Mouse (Mus musculus): ENCODE measurements around the gene Clec4g. TPM values are rescaled to one million over a fixed set of nuclear protein-coding genes. Genes with fewer than 3 reads are reported as not detected.

Clec4g gene
- total RNA-seq, 2 experiments from 2014 or later = not detected

DNA sequence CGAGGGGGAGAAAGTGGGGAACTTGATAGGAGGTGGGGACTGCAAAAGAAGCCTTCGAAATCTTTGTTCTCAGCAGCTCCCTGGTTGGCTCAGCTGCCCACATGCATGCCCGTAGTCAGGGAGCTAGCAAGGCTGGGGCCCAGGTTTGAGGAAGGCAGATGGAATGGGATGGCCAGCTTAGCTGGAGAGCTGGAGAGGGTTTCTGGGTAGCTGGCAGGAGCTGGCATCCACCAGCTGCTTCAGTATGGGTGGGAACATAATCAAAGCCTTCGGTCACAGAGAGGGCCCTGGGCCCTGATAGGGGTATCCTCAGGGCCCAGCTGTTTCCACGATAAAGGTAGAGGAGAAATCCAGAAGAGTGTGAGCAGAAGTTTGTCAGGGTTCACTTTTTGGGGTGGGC lies 38.0 kb downstream of the Clec4g start:
- DNase-seq (ENCODE audit: low spot score in 2 of 2) = no peak
- intact Hi-C loops (cut with DNase I) = no loop called here

DNA sequence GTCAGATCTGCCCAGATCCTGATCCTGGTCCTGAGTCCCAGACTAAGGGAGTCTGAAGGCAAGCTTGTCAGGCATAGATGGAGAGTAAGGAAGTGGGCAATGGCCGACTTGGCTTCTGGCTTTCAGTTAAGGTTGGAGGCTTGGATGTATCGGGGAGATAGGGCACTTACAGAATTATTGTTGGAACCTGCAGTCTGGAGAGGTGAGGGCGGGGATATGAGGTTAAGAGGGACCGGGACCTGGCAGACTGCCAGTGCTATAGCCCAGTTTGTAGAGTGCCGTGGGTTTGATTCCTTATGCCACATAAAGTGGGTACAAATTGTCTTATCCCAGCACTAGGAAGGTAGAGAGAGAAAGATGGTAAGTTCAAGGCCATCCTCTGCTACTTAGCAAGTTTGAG lies 40.8 kb downstream of the Clec4g start:
- no peak for DNase-seq (ENCODE audit: low spot score in 2 of 2)
- intact Hi-C loops (cut with DNase I) = no loop called here

DNA sequence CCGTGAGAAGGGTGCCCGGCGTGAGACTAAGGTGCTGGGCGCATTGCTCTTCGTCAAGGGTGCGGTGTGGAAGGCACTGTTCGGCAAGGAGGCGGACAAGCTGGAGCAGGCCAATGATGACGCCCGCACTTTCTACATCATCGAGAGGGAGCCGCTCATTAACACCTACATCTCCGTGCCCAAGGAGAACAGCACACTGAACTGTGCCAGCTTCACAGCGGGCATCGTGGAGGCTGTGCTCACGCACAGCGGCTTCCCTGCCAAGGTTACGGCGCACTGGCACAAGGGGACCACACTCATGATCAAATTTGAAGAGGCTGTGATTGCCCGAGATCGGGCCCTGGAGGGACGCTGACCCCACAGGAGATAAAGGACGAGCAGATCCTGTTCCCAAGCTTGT lies 41.2 kb downstream of the Clec4g start:
- intact Hi-C loops (cut with DNase I) = no loop called here
- no peak for DNase-seq (ENCODE audit: low spot score in 2 of 2)

DNA sequence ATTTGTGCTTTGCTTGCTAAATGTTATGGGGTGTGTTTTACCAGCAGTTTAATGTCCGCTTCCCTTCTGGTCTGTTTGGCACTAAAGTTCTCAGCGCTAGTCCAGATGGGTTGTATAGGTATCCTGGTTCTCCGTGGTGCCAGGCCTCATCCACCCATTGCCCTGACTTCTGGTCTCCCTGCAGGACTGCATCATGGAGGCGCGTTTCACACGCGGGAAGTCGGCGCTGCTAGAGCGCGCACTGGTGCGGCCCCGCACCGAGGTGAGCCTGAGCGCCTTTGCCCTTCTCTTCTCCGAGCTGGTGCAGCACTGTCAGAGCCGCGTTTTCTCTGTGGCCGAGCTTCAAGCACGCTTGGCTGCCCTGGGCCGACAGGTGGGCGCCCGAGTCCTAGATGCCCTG lies 41.6 kb downstream of the Clec4g start:
- no peak for DNase-seq (ENCODE audit: low spot score in 2 of 2)
- intact Hi-C loops (cut with DNase I) = no loop called here

DNA sequence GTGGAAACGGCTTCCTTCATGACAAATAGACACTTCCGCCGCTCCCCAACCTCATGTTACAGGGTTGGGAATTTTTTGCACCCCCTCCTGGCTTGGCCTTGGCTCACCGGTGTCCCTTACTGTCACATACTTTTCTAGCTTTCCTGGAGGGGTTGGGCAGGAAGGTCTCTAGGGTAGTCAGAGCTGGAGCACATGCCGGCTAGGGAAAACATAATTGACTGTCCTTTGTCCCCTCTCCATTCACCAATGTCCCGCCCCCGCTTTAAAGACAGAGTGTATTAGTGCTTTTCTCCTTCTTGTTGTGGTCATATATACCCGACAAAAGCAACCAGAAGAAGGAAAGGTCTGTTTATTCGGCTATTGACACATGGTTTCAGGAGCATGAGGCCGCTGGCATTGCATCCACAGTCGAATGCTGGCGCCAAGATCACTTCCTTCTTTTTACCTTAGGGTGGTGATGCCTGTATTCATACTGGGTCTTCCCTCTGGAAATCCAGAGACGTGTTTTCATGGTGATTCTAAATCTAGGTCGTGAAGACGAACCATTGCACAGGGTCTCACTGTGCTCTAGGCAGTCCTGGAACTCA lies 43.4 kb downstream of the Clec4g start:
- intact Hi-C loops (cut with DNase I) = loop anchor here (2.0 kb wide), 1 partner anchor 56 kb away; the partner anchor contains the start of genes Pet100 and Xab2
- no peak for DNase-seq (ENCODE audit: low spot score in 2 of 2)

DNA sequence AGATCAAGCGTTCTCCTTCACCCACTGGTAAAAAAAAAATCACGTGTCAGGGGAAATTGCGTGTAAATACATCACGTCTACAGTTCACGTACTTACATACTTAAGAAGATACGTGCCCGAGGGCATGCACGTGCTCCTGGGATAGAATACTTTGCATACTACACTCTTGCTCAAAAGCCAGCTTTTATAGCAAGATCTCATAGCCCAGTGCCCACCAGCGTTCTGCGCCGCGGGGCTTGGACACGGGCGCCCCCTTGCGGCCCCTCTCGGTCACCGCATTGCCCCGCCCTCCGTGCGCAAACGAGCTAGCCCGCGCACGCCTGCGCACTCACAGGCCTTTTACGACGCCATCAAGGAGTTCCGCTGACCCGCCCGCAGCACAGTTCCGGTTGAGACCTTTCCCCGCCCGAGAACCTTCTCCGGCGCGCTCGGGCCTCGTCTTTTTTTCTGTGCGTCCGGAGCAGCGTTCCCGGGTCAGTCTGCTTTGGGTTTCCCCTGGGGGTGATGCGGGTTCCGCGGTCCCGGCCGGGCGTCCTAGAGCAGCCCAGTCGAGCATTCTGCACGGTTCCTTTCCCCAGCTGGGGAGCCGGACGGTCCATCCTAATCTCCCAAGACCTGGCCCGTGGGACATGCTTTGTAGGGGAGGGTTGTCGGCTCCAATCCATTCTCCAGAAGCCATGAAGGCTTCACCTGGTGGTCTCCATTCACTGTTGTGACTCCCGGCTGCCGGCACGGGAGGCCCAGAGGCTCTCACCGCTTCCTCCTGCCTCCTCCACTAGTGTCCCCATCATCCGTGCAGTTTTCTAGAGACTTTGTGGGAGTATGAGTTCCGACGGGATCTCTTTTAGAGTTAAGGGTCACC lies 44.1 kb downstream of the Clec4g start, which contains the start of gene Trappc5:
TSS of gene Trappc5 (plus strand) at position 169 of the 862 bp plus-strand sequence.
- DNase-seq (ENCODE audit: low spot score in 2 of 2) = peak; percentile 96 to 97
- intact Hi-C loops (cut with DNase I) = loop anchor here (2.0 kb wide), 1 partner anchor 56 kb away; the partner anchor contains the start of genes Pet100 and Xab2

DNA sequence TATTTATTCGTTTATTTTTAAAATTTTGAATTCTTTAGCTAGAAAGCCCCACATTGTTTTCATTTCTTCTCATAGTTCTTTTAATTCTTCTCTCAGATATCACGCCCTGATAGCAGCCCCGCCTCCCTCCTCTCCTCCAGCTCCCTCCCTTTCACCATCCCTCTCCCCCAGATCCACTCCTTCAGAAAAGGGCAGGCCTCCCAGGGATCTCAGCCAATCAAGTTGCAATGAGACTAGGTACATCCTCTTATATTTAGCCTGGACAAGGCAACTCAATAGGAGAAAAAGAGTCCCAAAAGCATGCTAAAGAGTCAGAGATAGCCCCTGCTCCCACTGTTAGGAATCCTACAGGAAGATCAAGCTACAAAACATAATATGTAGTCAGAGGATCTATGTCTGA lies 45.8 kb downstream of the Clec4g start:
- no peak for DNase-seq (ENCODE audit: low spot score in 2 of 2)
- intact Hi-C loops (cut with DNase I) = loop anchor here (5.0 kb wide), 1 partner anchor 117 kb away; no protein-coding TSS in a partner anchor

DNA sequence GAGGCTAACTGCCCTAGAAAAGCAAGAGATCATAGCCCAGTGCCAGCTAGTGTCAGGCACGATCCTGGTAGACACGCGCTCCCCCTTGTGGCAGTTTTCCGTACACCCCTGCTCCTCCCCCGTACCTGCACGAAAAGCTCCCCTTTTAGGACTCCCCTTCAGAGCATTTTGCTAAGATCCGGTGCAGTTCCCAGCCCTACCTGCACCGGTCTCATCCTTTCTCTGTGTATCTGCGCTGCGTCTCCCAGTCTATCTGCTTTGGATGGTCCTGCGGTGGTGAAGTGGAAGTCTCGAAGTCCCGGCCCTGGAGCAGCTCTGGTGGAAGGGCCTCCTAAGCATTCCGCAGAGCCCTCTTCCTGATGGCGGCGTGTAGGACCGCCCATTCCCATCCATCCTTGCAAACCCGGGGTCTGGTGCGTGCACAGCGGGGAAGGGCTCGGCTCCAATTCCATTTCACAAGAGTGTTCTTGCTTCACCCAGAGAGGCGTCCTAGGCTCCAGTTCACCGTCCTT lies 48.4 kb downstream of the Clec4g start, which contains the start of gene Fcor:
TSS of gene Fcor (minus strand) at position 383 of the 512 bp plus-strand sequence.
- DNase-seq (ENCODE audit: low spot score in 2 of 2) = peak; percentile 86 to 87
- intact Hi-C loops (cut with DNase I) = loop anchor here (5.0 kb wide), 1 partner anchor 115 kb away; no protein-coding TSS in a partner anchor

DNA sequence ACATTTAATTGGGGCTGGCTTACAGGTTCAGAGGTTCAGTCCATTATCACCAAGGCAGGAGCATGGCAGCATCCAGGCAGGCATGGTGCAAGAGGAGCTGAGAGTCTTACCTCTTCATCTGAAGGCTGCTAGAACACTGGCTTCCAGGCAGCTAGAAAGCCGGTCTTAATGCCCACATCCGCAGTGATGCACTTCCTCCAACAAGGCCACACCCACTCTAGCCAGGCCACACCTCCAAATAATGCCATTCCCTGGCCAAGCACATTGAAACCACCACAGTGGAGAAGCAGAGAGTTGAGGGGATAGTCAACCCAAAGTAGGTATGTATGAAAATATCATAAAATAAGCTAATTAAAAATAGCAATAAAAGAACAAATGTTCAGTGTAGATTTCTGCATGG lies 50.1 kb downstream of the Clec4g start:
- no peak for DNase-seq (ENCODE audit: low spot score in 2 of 2)
- intact Hi-C loops (cut with DNase I) = loop anchor here (5.0 kb wide), 1 partner anchor 113 kb away; no protein-coding TSS in a partner anchor

DNA sequence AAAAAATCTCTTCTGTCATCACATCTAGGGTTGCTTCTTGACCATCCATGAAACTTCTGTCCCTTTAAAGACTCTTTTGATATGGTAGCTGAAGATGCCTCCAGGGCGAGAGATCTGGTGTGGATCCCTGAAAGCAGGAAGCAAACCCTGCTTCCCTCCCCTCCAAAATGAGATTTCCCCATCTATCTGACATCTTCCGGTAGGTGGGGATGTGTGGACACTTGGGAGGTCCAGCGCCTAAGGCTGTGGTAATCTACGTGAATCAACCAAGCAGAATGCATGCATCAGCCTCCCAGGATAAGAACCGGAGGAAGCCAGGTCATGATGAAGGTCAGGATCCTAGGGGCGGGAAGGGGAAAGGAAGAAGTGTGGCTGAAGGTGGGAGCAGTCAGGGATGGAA lies 54.9 kb downstream of the Clec4g start, which contains the start of gene Mcemp1:
TSS of gene Mcemp1 (plus strand) at position 248 of the 400 bp plus-strand sequence.
- intact Hi-C loops (cut with DNase I) = no loop called here
- DNase-seq (ENCODE audit: low spot score in 2 of 2) = no peak

DNA sequence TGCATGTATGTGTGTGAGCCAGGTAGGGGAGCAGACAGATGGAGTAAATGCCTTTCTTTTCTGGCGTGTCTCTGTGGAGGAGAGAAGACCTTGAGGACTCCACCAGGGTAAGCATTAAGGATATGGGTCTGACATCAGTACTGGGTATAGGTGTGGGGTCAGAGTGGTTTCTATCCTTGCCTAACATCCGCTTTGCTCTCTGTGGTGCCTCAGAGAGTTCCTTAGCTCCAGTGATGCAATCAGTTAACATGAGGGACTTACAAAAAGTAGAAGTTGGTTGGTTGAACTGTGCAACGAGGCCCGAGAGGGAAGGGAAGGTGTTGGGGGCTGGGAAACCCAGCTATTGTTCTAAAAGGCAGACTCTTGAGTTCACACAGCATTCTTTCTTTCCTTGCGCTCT lies 56.0 kb downstream of the Clec4g start:
- intact Hi-C loops (cut with DNase I) = no loop called here
- DNase-seq (ENCODE audit: low spot score in 2 of 2) = no peak

DNA sequence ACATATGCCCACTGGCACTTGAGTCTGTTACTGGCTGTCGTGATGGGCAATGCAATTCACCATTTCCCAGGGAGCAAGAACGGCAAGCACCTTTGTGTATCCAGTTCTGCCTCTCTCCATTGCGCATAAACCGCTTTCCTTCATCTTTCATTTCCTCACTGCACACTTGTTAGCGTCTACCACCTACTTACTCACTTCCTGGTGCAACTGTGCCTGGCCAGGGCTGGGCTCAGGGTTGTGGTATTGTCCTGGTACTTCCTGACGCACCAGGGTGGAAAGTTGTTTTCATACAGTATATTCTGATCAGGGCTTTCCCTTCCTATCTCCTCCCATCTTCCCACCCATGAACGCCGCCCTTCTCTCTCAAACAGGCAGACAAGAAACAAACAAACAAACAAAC lies 59.6 kb downstream of the Clec4g start:
- intact Hi-C loops (cut with DNase I) = no loop called here

More for the DNA sequence above, 59.6 kb downstream of the Clec4g start:
- DNase-seq (ENCODE audit: low spot score in 2 of 2) = no peak

Other genes starting within 250 kb of the Clec4g start
- under 1 TPM in 1 of 2 experiments, not detected in 1; 0.61 TPM for gene Tex45, start 249.8 kb downstream of the Clec4g start, total RNA-seq (2021)
- 10 to 100 TPM; 28.7 to 30.8 TPM for gene Zfp358, start 227.5 kb downstream of the Clec4g start, total RNA-seq (2021)
- 10 to 100 TPM; 78.8 to 98.1 TPM for gene Mcoln1, start 220.2 kb downstream of the Clec4g start, total RNA-seq (2021)
- 10 to 100 TPM; 55.9 to 79.2 TPM for gene Pnpla6, start 205.3 kb downstream of the Clec4g start, total RNA-seq (2021)
- not detected for gene C330021F23Rik, start 152.7 kb downstream of the Clec4g start, total RNA-seq (2021)
- gene Camsap3, start 133.4 kb downstream of the Clec4g start, total RNA-seq (2021) = 10 to 100 TPM; 35.6 to 39.0 TPM
- 10 to 100 TPM; 36.6 to 36.9 TPM for gene Xab2, start 99.3 kb downstream of the Clec4g start, total RNA-seq (2021)
- gene Pet100, start 99.1 kb downstream of the Clec4g start, total RNA-seq (2021) = 10 to 100 TPM; 75.6 to 85.4 TPM
- gene Pcp2, start 95.1 kb downstream of the Clec4g start, total RNA-seq (2021) = not detected
- gene Stxbp2, start 89.7 kb downstream of the Clec4g start, total RNA-seq (2021) = 10 to 100 TPM; 44.0 to 61.7 TPM
- 1 to 10 TPM in 1 of 2 experiments, under 1 TPM in 1; 0.49 to 1.4 TPM for gene Retn, start 64.9 kb downstream of the Clec4g start, total RNA-seq (2021)
- under 1 TPM in 1 of 2 experiments, not detected in 1; 0.61 TPM for gene Mcemp1, start 54.9 kb downstream of the Clec4g start, total RNA-seq (2021)
- gene Fcor, start 48.3 kb downstream of the Clec4g start, total RNA-seq (2021) = 10 to 100 TPM; 11.3 to 12.0 TPM
- gene Trappc5, start 44.4 kb downstream of the Clec4g start, total RNA-seq (2021) = 10 to 100 TPM; 25.5 to 26.8 TPM
- gene Fcer2a, start 26.5 kb downstream of the Clec4g start, total RNA-seq (2021) = not detected
- under 1 TPM in 1 of 2 experiments, not detected in 1; 0.27 TPM for gene Cd209a, start 28.3 kb upstream of the Clec4g start, total RNA-seq (2021)
- gene Cd209e, start 133.7 kb upstream of the Clec4g start, total RNA-seq (2021) = not detected
- not detected for gene Cd209d, start 157.9 kb upstream of the Clec4g start, total RNA-seq (2021)
- gene Cd209b, start 206.2 kb upstream of the Clec4g start, total RNA-seq (2021) = under 1 TPM; 0.50 to 0.76 TPM
- gene Cd209c, start 234.1 kb upstream of the Clec4g start, total RNA-seq (2021) = under 1 TPM in 1 of 2 experiments, not detected in 1; 0.34 TPM